Mouse (Mus musculus) T-helper 2 cell (primary cell): ENCODE results near the gene Kif1bp.

ENCODE experiments used
- in situ Hi-C: fragments of 300-600 bp; cut with MboI, MseI; formaldehyde crosslinking; loops from one replicate; pipeline ENCODE4 v1.15.1; 2025; ENCODE audit warnings: high pct_unique_total_duplicates

Gene Kif1bp

DNA sequence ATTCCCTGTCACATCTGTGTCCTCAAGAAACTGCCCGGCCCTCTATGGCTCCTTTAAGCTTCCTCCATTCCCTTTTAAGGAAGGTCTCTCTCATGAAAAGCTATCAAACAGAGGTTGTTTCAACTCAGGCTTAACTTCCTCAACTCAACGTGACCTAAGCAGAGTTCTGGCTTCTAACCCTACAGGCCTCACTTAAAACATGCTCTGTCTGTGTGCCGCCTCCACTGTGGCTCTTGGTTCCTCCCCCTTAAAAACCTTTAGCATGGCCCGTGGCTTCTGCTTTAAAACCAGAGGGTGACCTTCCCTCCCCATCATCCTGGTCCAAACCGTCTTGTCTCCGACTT, 21.7 kb downstream of the Kif1bp start:
- in situ Hi-C loops, result no loop called here

DNA sequence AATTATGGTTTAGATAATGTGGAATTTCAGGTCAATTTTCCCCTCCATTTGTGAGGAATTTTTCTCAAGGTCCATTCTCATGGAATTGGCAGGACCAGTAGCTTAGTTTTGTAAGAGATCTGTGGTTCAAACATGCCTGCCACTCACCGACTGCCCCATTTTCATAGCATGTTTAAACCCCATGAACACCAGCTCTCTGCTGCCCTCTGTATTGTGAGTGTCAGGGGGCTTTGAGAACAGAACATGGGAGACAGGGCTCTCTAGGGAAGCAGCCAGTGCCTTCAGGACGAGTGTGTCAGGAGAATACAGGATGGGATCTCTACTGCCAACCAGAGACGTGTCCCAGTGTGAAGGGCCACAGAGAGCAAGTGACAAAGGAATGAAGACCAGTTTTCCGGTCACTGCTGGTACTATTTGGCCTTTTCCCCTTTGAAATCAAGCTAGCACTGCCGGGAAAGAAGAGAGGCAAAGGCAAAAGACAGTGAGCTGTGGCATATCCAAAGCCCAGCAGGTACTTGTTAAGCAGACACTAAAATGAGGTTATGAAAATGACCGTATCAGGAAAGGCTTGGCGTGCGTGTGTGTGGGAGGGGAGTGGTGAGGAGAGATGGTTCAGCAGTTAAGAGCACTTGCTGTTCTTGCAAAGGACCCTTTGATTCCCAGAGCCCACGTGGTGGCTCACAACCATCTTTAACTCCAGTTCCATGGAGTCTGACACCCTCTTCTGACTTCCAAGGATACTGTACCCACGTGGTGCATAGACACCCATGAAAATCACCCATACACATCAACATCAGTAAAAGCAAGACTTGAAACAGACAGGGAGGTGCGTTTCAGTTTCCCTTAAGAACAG, 22.3 kb downstream of the Kif1bp start:
- in situ Hi-C loops, result no loop called here

DNA sequence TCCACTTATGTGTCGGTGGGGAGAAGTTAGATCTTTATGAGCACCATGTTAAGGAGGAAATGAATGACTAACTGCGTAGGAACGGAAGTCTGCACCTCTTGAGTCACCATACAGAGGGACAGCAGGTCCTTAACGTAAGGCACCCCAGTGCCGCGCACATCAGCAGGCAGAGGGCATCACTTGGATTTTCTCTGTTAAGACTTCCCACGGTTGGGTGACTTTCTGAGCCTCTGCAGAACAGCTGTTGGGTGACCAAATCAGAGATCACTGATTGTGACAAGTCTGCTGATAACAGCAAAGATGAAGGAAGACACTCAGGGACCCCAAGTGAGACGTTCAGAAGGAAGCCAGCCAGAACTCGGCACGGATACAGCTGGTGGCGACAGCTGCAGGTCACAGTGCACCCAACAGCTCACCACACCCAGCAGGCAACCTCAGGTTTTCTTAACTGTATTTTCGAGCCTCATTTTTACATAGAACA, 24.6 kb downstream of the Kif1bp start:
- in situ Hi-C loops, result no loop called here

DNA sequence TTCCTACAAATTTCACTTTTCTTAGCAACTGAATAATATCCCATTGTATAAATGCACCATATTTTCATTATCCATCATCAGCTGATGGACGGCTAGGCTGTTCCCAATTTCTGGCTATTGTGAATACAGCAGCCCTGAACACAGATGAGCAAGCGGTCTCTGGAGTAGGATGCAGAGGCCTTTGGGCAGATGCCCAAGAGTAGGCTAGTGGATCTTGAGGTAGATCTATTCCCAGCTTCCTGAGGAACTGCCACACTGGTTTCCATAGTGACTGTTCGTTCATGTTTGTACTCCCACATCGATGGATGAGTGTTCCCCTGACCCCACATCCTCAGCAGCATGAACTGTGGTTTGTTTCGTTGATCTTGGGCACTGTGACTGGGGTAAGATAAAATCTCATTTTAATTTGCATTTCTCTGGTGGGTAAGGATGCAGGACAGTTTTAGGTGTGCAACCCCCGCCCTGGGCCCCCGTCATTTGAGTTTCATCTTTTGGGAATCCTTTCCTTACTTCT, 27.4 kb downstream of the Kif1bp start:
- in situ Hi-C loops, result no loop called here

DNA sequence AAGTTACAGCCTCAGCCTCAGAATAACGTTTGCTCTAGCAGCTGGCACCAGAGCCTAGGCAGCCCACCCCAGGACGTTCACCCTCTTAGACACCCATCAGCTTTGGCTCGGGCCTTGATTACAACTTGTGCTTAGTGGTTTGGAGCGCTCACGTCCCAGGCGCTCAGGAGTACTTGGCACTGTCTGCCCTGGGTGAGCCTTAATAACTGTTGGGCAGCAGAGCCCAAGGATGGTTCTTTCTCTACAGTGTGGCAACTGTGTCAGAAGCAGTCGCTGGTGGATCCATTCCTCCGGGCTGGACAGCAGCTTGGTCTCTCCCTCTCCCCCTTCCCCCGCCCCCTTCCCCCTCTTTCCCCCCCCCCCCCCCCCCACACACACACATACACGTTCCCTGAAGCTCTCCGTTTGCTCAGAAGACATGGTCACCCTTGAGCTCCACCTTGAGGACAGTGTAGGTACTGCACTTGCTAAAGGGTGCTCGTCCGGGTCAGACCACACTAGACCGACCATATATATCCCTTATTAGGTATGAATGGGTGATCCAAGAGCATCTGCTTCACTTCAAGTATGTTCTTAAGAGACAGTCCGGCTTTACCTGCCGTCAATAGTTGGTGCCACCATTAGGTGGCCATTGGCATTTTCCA, 28.6 kb downstream of the Kif1bp start:
- in situ Hi-C loops, result no loop called here

DNA sequence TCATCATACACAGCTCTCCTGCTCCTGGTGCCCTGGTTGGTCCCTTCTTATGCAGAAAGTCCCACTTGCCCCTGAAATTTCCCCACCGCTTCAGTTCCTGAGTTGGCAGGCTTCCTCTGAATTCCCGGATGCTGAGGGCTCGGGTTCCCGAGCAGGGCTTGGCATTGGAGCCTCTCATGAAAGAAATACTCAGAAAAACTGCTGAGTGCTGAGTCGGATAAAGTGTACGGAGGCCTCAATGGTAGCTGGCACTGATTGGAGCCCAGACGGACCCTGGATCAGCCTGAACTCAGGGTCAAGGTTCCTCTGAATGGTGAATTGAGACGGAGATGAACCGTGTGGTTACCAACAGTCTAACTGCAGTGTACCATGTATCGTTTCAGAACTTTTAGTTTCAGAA, 31.8 kb downstream of the Kif1bp start:
- in situ Hi-C loops, result no loop called here

DNA sequence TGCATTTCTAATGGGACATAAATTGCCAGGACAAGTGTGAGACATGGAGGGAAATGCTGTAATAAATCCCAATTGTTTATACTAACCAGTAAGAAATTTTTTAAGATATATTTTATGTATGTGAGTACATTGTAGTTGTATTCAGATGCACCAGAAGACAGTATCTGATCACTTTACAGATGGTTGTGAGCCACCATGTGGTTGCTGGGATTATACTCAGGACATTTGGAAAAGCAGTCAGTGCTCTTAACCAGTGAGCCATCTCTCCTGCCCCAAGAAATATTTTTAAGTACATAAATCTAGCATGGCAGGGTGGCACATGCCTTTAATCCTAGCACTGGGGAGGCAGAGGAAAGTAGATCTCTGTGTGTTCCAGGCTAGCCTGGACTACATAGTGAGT, 32.5 kb downstream of the Kif1bp start:
- in situ Hi-C loops, result no loop called here

DNA sequence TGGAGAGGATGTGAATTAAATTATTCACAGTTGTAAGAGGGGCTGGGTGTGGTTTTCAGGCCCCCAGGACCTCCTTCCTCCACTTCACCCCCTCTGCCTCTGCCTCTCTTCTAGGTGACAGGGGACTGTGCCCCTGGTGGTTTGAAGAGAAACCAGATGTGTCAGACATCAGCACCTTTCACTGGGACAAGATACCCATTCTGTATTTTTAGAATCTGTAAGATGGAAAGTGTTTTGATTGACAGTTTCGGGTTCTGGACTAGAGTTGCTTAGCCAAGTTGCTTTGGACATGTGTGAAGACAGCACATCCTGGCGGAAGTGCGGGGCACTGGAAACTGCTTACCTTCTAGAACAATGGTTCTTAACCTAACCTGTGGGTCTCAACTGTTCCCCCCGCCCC, 33.9 kb downstream of the Kif1bp start:
- in situ Hi-C loops, result loop anchor here (5.0 kb wide), 1 partner anchor 37 kb away; no protein-coding TSS in a partner anchor

DNA sequence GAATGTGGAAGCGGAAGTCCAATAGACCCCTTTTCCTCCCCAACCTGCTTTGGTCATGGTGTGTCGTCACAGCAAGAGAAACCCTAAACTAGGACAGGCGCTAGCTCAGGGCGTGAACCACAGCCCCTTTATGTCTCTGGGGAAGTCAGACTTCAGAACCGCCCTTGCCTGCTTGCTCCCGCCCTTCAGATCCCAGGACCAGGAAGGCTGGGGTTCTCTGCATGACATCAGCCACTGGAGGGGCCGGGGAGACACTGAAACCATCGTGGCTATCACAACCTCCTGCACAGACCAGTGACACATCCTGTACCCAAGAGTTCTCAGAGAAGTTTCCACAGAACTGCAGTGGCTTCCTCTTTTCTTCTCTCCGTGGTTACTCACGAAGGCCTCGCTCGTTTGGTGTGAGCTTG, 34.9 kb downstream of the Kif1bp start:
- in situ Hi-C loops, result loop anchor here (5.0 kb wide), 1 partner anchor 36 kb away; no protein-coding TSS in a partner anchor

DNA sequence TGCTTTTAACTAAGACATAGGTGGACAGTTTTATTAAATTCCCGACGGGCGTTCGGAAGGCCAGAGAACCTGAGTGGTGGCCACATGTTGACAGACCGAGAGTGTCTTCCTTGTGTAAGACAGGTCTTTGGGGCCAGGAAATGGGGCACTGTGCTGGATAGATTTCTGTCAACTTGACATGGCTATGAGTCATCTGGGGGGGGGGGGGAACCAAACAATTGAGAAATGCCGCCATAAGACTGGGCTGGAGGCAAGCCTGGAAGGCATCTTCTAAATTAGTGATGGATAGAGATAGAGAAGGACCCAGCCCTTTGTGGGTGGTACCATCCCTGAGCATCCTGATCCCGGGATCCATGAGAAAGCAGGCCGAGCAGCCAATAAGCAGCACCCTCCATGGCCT, 35.3 kb downstream of the Kif1bp start:
- in situ Hi-C loops, result loop anchor here (5.0 kb wide), 1 partner anchor 36 kb away; no protein-coding TSS in a partner anchor

DNA sequence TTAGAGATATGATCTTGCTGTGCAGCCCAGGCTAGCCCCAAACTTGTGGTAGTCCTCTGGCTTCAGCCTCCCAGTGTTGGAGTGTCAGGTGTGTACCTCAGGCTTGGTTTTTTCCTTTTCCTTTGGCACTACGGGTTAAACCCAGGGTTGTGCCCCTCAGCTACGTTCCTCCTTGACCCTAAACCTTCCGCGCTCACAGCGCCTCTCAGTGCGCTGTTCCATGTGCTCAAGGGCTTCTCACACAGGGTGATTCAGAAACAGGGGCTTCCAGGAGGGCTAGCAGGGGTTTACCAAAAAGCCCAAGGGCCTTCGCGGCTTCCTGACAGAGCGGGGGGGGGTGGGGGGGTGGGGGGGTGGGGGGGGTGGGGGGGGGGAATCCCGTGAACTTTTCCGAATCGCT, 35.8 kb downstream of the Kif1bp start:
- in situ Hi-C loops, result loop anchor here (5.0 kb wide), 1 partner anchor 35 kb away; no protein-coding TSS in a partner anchor

DNA sequence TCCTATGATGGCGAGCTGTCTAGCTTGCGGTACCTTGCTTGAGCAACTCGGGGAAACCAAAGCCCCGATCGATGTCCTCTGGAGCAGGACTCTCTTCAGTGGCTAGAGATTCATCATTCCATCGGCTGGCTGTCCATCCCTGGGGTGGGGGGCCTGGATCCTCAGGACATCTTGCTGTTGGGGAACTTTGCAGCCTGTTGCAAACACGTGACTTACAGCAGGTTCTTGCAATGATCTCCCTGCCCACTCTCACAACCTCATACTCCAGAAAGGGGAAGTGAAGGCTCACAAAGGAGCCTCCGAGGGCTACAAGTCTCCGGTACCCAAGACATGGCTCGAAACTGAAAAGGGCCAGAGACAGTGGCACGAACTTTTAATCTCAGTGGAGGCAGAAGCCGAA, 36.8 kb downstream of the Kif1bp start:
- in situ Hi-C loops, result loop anchor here (5.0 kb wide), 1 partner anchor 34 kb away; no protein-coding TSS in a partner anchor

DNA sequence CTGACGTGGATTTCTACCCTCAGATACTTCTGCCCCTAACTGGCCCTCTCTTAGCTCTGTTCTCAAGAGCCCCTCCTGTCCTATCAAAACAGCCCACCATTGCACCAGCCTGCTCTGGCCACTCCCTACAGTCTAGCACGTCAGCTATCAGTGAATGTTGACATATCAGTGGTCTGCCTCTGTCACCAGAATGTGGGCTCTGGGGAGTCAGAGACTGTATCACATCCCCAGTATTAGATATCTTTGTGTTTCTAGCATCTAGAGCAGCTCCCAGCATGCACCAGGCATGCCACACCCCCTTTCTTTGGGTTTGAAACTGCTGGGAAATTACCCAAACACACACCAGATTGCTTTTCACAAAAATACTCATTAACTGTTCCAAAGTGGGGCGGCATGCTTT, 37.5 kb downstream of the Kif1bp start:
- in situ Hi-C loops, result loop anchor here (5.0 kb wide), 1 partner anchor 33 kb away; no protein-coding TSS in a partner anchor

DNA sequence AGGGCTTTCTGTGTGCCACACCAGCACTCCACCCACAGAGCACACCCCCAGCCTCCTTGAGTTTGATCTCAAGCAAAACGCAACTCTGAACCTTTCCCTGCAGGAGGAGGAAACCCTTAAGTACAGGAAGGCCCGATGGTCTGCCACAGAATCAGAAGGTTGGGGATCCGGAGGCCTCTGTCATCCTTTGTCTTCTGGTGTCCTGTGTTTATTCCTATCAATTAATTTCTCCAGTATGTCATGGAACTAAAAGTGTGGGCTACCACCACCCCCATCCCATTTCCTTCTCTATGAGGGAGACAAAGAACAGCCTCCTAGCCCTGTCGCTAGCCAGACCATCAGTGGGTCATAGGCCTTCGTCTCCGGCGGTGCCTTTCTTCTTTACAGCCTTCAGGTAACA, 43.7 kb downstream of the Kif1bp start:
- in situ Hi-C loops, result no loop called here

DNA sequence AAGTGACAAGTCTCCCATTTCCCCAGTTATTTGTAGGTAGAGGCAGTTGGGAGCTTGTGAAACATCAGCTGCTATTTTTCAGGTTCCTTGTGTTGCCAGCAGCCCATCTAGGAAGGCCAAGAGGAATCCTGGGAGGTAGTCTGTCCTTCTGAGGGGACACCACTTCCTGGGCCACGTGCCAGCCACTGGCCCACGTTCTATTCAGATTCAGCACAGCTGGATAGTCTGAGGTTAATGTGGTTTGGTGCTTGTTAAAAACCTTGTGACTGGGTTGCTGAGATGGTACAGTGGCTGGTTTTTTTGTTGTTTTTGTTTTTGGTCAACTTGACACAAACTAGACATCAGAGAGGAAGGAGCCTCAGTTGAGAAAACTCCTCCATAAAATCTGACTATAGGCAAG, 45.4 kb downstream of the Kif1bp start:
- in situ Hi-C loops, result no loop called here

DNA sequence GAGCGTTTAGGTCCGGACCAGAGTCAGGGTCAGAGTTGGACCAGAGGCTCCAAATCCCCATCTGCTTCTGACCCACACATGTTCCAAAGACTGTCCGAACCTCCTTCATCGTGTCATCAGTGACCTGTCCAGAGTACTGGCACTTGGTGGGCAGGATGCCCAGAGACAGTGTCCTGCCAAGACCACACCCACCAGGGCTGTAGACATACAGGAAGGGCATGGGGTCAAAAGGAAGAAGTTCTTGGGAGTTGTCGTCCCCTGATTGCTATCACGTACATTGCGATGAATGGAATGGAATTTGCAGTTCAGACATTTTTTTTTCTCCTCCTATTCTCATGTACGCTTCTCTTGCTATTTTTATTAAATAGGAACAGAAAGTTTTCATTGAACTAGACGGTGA, 48.1 kb downstream of the Kif1bp start:
- in situ Hi-C loops, result no loop called here

DNA sequence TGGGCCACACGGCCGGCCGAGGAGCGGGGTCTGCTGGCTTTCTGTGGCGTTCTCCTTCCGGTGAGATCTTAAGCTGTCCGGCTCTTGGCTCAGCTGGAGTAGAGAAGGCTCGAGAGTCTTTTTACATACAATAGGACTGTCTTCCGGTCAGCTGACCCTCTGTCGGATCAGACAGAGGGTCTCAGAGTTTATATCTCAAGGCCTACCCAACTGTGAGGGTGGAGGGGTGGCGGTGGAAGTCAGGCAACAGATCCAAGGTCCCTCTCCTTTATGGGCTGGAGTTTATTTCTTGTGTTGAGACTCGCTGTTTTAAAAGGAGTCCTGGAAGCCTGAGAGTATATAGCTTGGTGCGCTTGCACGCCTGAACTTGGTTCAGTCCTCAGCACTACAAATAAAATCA, 50.9 kb downstream of the Kif1bp start, which contains the start of gene Srgn:
Gene Srgn, minus strand, starts transcription at position 101 of the 400 bp plus-strand sequence.
- in situ Hi-C loops, result no loop called here

DNA sequence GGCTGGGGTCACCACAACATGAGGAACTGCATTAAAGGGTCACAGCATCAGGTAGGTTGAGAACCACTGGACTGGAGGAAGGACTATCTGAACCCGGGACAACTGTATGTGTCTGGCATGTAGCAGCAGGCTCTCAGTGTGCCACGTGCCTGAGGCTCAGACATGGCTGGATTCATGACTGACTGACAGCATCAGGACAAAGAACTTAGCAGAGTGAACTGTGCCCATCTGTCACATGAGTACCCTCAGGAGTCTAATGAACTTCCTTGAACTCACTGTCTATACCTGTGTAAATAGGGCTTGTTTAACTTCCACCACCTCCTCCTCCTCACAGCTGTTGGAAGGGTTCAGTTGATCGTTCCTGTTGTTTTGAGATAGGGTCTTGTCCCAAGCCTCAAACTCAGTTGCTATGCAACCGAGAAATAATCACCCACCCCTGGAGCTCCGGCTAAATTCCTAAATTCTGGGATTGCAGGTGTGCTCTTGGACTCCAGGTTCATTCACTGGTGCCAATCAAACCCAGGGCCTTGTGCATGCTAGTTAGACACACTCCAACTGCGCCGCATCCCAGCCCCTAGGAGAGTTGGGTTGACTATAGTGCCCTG, 55.8 kb downstream of the Kif1bp start:
- in situ Hi-C loops, result no loop called here

DNA sequence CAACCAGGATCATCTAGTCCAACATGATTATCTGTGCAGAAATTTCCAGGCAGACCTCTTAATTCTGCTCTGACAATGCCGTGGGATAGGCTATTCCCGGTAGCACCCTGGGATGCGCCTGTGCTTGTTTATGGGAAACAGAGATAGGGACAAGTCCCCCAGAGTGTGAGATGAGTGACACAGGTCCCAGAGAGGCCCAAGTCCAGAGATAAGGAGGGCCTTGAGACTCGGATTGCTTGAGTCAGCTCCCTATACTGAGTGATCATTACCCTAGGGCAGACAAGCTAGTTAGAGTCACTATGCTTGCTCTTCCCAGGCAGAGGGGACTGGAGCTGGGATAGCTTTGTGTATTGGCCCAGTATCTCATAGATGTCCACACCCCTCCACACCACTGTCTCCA, 56.5 kb downstream of the Kif1bp start:
- in situ Hi-C loops, result no loop called here

DNA sequence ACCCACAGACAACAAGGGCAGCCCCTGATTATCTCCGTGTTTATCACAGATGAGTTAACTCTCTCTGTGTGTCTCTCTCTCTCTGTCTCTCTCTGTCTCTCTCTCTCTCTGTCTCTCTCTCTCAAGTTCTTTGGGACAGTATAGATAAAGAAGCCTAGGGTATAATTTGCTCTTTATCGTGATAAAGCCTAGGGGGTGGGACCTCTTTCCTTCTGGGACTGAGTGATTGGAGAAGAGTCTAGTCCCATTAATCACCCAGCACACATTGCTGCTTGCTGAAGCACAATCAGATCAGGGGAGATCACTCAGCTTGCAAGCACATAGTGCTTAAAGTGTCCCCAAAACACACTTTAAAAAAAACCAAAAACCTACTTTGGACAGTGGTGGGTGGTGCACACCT, 57.3 kb downstream of the Kif1bp start:
- in situ Hi-C loops, result no loop called here

DNA sequence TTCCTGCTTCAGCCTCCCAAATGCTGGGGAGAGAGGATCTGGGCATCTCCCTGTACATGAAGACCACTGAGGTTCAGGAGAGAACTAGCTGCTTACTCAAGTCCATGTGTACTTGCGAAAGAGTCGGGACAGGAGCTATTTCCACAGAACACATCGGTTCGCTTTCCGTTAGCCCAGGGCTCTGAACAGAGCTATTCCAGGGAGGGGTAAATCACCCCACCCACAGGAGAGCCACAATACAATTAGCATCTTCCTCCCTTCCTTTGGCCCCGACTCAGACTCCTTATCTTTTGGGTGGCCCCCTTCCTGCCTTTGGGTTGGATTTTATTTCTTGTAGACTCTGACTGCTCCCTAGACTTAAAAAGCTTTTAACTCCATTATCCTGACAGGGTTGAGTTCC, 60.7 kb downstream of the Kif1bp start:
- in situ Hi-C loops, result no loop called here

DNA sequence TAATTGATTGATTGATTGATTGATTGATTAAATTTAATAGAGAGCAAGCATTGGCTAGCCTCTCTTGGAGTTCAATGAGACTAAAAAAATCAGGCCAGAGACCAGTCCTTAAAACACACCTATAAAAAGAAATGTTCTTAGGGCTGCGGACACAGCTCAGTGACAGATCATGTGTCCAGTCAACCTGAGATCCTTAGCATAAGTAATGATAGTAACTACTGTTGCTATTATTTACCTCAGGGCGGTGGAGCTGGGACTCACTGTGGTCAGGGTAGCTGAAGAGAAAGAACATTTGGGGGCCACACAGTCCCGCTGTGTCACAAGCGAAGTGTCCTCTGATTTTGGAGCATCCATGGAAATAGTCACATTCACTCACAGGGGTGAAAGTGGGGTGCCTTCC, 65.4 kb downstream of the Kif1bp start:
- in situ Hi-C loops, result no loop called here
